Comparison of ENCODE assay signal across 14 mouse cellular contexts in genomic region chr6:65049100-65049499, GRCm38 (mm10). TPM values are rescaled to one million over a fixed set of nuclear protein-coding genes. Genes with fewer than 3 reads are reported as not detected.
A peak's percentile ranks its signal among the peaks of the same experiment; 100 is the strongest.
DNase-seq lines count a peak whose midpoint lies in the region; ATAC-seq and TF ChIP-seq lines count a peak whose summit lies in the region.
"Had no signal": no experiment of that assay in that cellular context is flagged by ENCODE, and none has a peak within 500 bp of the region (broad histone marks: within the 10 kb centered on the region; RNA-seq: fewer than 3 reads in every experiment).

No protein-coding gene starts in this region.

- peaks cover 40% of the 10 kb centered on the region for H3K36me3 ChIP-seq in kidney, postnatal 0 days (ENCODE audit: insufficient read depth, low read length)
- peaks cover 92% of the 10 kb centered on the region for H3K36me3 ChIP-seq in forebrain, embryonic 13.5 days (ENCODE audit: poor library complexity, severe bottlenecking)

- H3K27ac ChIP-seq in kidney, postnatal 0 days: no peak overlapping the region
- H3K27ac ChIP-seq in forebrain, embryonic 13.5 days: no peak overlapping the region

- DNase-seq in kidney, postnatal 0 days (ENCODE audit: low spot score): no peak
- DNase-seq in kidney, postnatal 10 days: no peak
- DNase-seq in 416B (ENCODE audit: low read depth) (peak; percentile 41), ES-CJ7 (ENCODE audit: low read depth, low spot score) (peak; percentile 59)
- no peak for DNase-seq in gastrocnemius, adult 18-20 months (ENCODE audit: low spot score)
- no peak for DNase-seq in spleen, postnatal 14 days (ENCODE audit: low spot score in 2 of 2)
- DNase-seq: adrenal gland, postnatal 14 days; cerebellum, adult 11-12 months; kidney, postnatal 25 days; thymus, adult 2 months had no signal

- no peak overlapping the region for H3K4me3 ChIP-seq in kidney, postnatal 0 days (replicated peaks; ENCODE audit: low read depth, low read length)
- H3K4me3 ChIP-seq in forebrain, embryonic 13.5 days: no peak overlapping the region
- H3K4me3 ChIP-seq: heart, embryonic 12.5 days had no signal

- WGBS in kidney, postnatal 0 days: 96% methylated on average over 4 of the region's 4 CpGs
- 94% methylated on average over 4 of the region's 4 CpGs for WGBS in forebrain, embryonic 13.5 days

- peak; percentile 17; the same call in 1 of the 2 replicates for TF ChIP-seq CTCF in kidney, postnatal 0 days (IDR thresholded peaks at IDR 0.05; ENCODE audit: low read depth)

- no peaks in the 10 kb centered on the region for H3K9me3 ChIP-seq in kidney, postnatal 0 days (replicated peaks; ENCODE audit: low read length)
- H3K9me3 ChIP-seq in forebrain, embryonic 13.5 days (replicated peaks): peaks cover 3% of the 10 kb centered on the region; the same call in 1 of the 2 replicates
- H3K9me3 ChIP-seq: heart, embryonic 12.5 days had no signal

- H3K27me3 ChIP-seq in kidney, postnatal 0 days (ENCODE audit: insufficient read depth, low read length): no peaks in the 10 kb centered on the region
- H3K27me3 ChIP-seq in forebrain, embryonic 13.5 days: no peaks in the 10 kb centered on the region
- H3K27me3 ChIP-seq: heart, embryonic 12.5 days had no signal

- no peak for ATAC-seq in kidney, postnatal 0 days (replicated peaks; ENCODE audit: low FRiP score, low read depth)
- ATAC-seq in granulocyte monocyte progenitor cell, adult 5-6 weeks (replicated peaks; ENCODE audit: poor library complexity, severe bottlenecking): peak; percentile 67
- ATAC-seq in forebrain, embryonic 13.5 days: no peak
- ATAC-seq: hindbrain, embryonic 16.5 days had no signal

- H3K4me2 ChIP-seq in kidney, postnatal 0 days (ENCODE audit: low read length): no peak overlapping the region
- H3K4me2 ChIP-seq in forebrain, embryonic 13.5 days: no peak overlapping the region
- H3K4me2 ChIP-seq: heart, embryonic 12.5 days had no signal

- no peaks in the 10 kb centered on the region for H3K4me1 ChIP-seq in kidney, postnatal 0 days (replicated peaks; ENCODE audit: insufficient read depth, low read length)
- H3K4me1 ChIP-seq in forebrain, embryonic 13.5 days: peaks cover 2% of the 10 kb centered on the region; the same call in 1 of the 2 replicates
- H3K4me1 ChIP-seq: heart, embryonic 12.5 days had no signal

- H3K9ac ChIP-seq in kidney, postnatal 0 days (ENCODE audit: low read depth, low read length): no peak overlapping the region
- H3K9ac ChIP-seq in forebrain, embryonic 13.5 days: no peak overlapping the region
- H3K9ac ChIP-seq: heart, embryonic 12.5 days had no signal

RNA-seq across cellular contexts. Expression of gene Smarcad1, which starts 6.7 kb away (rescaled TPM):
- 59.8 and 62.8 TPM in 2 replicates for polyA plus RNA-seq in kidney, postnatal 0 days (2015; fragmentation: Nextera tagmentation; extraction: Ambion mirVana)
- 53.0 and 63.2 TPM in 2 replicates for total RNA-seq in granulocyte monocyte progenitor cell, adult 5-6 weeks (2014; fragmentation: Nextera tagmentation)
- total RNA-seq in granulocyte monocyte progenitor cell, adult 5-6 weeks (2017): 54.2 and 65.5 TPM in 2 replicates
- 139 and 141 TPM in 2 replicates for polyA plus RNA-seq in forebrain, embryonic 13.5 days (2015; fragmentation: Nextera tagmentation; extraction: Ambion mirVana)
- total RNA-seq in gastrocnemius, adult 18-20 months (2021): 1 to 10 TPM; 9.1 to 9.6 TPM

Comparison
In these comparisons a context has a peak if more than half of its experiments do, and no peak if none do; other contexts are left out.
1. DNase-seq: peak in 416B (single experiment) and ES-CJ7 (single experiment); none in kidney, postnatal 0 days (single experiment), kidney, postnatal 10 days (single experiment), gastrocnemius, adult 18-20 months (single experiment) and spleen, postnatal 14 days (0 of 2).
2. RNA of gene Smarcad1, which starts 6.7 kb away (total RNA-seq): 53.0 to 65.5 TPM in granulocyte monocyte progenitor cell, adult 5-6 weeks; 9.1 to 9.6 TPM in gastrocnemius, adult 18-20 months; every median in the first group is over 4 times any median in the second.